Mouse (Mus musculus) myocyte (in vitro differentiated cells): Measurements from ENCODE around the gene Clk3. TPM values are rescaled to one million over a fixed set of nuclear protein-coding genes. Genes with fewer than 3 reads are reported as not detected.

Experiments
- H3K27me3 ChIP-seq: one replicate; pipeline ENCODE4 v1.6.1; 2011; ENCODE audit not compliant: control insufficient read depth, insufficient read depth, insufficient read length
- H3K36me3 ChIP-seq: one replicate; pipeline ENCODE4 v1.6.1; 2011; ENCODE audit not compliant: control insufficient read depth, insufficient read depth
- H3K4me2 ChIP-seq: one replicate; pipeline ENCODE4 v1.6.1; 2011; ENCODE audit warnings: low read depth, control low read depth
- H3K4me3 ChIP-seq: one replicate; pipeline ENCODE4 v1.5.1; 2011; ENCODE audit warnings: mild to moderate bottlenecking, control low read depth, moderate library complexity
- H3K79me2 ChIP-seq: one replicate; pipeline ENCODE4 v1.6.1; 2011; ENCODE audit not compliant: control insufficient read depth, insufficient read depth
- H3ac ChIP-seq: one replicate; pipeline ENCODE4 v1.6.1; 2011; ENCODE audit not compliant: control insufficient read depth, insufficient read length
- CEBPB ChIP-seq: IDR thresholded peaks from 2 replicates; pipeline ENCODE4 v1.6.1; 2011; ENCODE audit warnings: mild to moderate bottlenecking, moderate library complexity; ENCODE audit not compliant: poor library complexity, insufficient read depth, severe bottlenecking
- E2F4 ChIP-seq: IDR thresholded peaks from one replicate; pipeline ENCODE4 v1.6.1; 2011; ENCODE audit warnings: mild to moderate bottlenecking, control low read depth, moderate library complexity; ENCODE audit not compliant: insufficient read depth
- MAX ChIP-seq: IDR thresholded peaks from one replicate; pipeline ENCODE4 v1.6.1; 2011; ENCODE audit warnings: low read depth, mild to moderate bottlenecking, control low read depth
- MYOD1 ChIP-seq, 3 experiments: IDR thresholded peaks; one replicate each; pipeline ENCODE4 v1.6.1; 2011; ENCODE audit warnings: control low read depth in 2 of 3, low read depth in 2 of 3, mild to moderate bottlenecking in 2 of 3, moderate library complexity in 1 of 3; ENCODE audit not compliant: insufficient read length in 2 of 3, control insufficient read depth in 1 of 3
- MYOG ChIP-seq, 3 experiments: IDR thresholded peaks; one replicate each; pipeline ENCODE4 v1.6.1; 2011; ENCODE audit warnings: control low read depth in 2 of 3, low read depth in 2 of 3, mild to moderate bottlenecking in 2 of 3; ENCODE audit not compliant: insufficient read length in 2 of 3, control insufficient read depth in 1 of 3, insufficient read depth in 1 of 3
- POLR2A ChIP-seq: IDR thresholded peaks from one replicate; pipeline ENCODE4 v1.6.1; 2011; ENCODE audit warnings: low read depth, mild to moderate bottlenecking, control low read depth, moderate library complexity; ENCODE audit not compliant: insufficient read length
- POLR2AphosphoS2 ChIP-seq: IDR thresholded peaks from one replicate; pipeline ENCODE4 v1.6.1; 2011; ENCODE audit warnings: low read depth, control low read depth; ENCODE audit not compliant: insufficient read length
- REST ChIP-seq: IDR thresholded peaks from one replicate; pipeline ENCODE4 v1.6.1; 2011; ENCODE audit warnings: mild to moderate bottlenecking, control low read depth, moderate library complexity; ENCODE audit not compliant: insufficient read depth, insufficient read length
- SRF ChIP-seq: IDR thresholded peaks from one replicate; pipeline ENCODE4 v1.6.1; 2011; ENCODE audit warnings: low read depth; ENCODE audit not compliant: control insufficient read depth, insufficient read length
- TCF12 ChIP-seq: IDR thresholded peaks from one replicate; pipeline ENCODE4 v1.6.1; 2011; ENCODE audit warnings: mild to moderate bottlenecking, control low read depth; ENCODE audit not compliant: poor library complexity, insufficient read depth, severe bottlenecking
- TCF3 ChIP-seq: IDR thresholded peaks from one replicate; pipeline ENCODE4 v1.6.1; 2011; ENCODE audit warnings: low read depth, control low read depth; ENCODE audit not compliant: insufficient read length
- USF1 ChIP-seq: IDR thresholded peaks from one replicate; pipeline ENCODE4 v1.6.1; 2011; ENCODE audit warnings: low read depth, mild to moderate bottlenecking, control low read depth, moderate library complexity
- polyA plus RNA-seq: library from polyadenylated mRNA; unstranded; fragments of >200 nt; fragmentation: generic; extraction: Trizol; gene quantifications from one replicate; pipeline ENCODE4 v1.2.1, GENCODE M21; 2012; ENCODE audit warnings: missing spikeins

Gene Clk3
- polyA plus RNA-seq, 1 experiment, result 47.1 TPM

DNA sequence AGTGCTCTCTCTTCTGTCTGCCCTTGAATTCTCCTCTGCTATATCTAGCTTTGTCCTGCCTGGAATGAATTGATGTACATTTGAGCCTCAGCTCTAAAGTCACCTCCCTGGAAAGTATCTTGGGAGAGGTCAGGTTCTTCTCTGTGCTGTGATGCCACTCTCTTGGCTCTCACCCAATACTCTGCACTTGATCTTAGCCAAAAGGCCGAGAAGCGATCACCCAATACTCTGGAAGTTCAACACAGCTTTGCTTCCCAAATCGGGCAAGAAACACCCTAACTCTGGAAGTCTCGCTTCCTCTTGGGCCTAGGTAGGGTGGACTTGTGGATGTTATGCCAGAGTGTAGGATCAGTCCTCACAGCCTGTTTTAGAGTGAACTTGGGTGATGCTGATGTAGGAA, 1.6 kb upstream of the Clk3 start:
- H3K27me3 ChIP-seq, result no peaks in the 10 kb centered on the region
- H3K4me2 ChIP-seq, result no peak overlapping the region
- no peak overlapping the region for H3K4me3 ChIP-seq
- H3K36me3 ChIP-seq, result no peaks in the 10 kb centered on the region
- no peak for TF ChIP-seq MYOD1 (IDR thresholded peaks at IDR 0.05; ENCODE audit: control insufficient read depth in 1 of 3, insufficient read length in 2 of 3, low read depth in 2 of 3)
- TF ChIP-seq E2F4, result no peak
- no peak for TF ChIP-seq REST
- TF ChIP-seq TCF3, result no peak
- TF ChIP-seq USF1, result no peak
- TF ChIP-seq TCF12, result no peak
- TF ChIP-seq MYOG (IDR thresholded peaks at IDR 0.05; ENCODE audit: control insufficient read depth in 1 of 3, insufficient read depth in 1 of 3, insufficient read length in 2 of 3, low read depth in 2 of 3), result no peak
- no peak for TF ChIP-seq POLR2AphosphoS2
- no peak for TF ChIP-seq CEBPB
- TF ChIP-seq SRF, result no peak
- TF ChIP-seq POLR2A, result no peak
- TF ChIP-seq MAX, result no peak
- H3K79me2 ChIP-seq, result peaks cover 22% of the 10 kb centered on the region
- no peak overlapping the region for H3ac ChIP-seq

DNA sequence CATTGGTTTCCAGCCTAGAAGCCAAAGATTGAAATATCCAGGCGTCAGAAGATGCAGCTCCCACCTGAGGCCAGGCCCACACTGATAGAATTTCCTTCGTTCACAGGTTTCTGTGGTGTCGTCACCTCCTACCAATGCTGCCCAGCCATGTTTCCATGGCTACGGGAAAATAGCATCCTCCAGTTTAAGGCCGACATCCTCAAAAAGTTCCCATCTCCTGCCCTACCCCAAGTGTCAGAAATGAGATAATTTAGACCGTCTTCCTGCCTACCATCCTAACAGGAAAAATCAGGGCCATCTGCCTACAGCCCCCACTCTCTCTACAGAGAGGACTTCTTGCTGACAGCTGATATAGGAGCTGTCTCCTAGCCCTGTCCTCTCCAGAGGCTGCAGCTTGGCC, 771 bp upstream of the Clk3 start:
- H3K4me2 ChIP-seq, result peak overlapping the region; percentile 84
- no peak overlapping the region for H3ac ChIP-seq
- peaks cover 30% of the 10 kb centered on the region for H3K79me2 ChIP-seq
- TF ChIP-seq POLR2AphosphoS2, result no peak
- no peak for TF ChIP-seq MYOG (IDR thresholded peaks at IDR 0.05; ENCODE audit: control insufficient read depth in 1 of 3, insufficient read depth in 1 of 3, insufficient read length in 2 of 3, low read depth in 2 of 3)
- no peak for TF ChIP-seq CEBPB
- no peak for TF ChIP-seq REST
- TF ChIP-seq SRF, result no peak
- no peaks in the 10 kb centered on the region for H3K27me3 ChIP-seq
- H3K36me3 ChIP-seq, result peaks cover under 1% of the 10 kb centered on the region
- peak overlapping the region; percentile 90 for H3K4me3 ChIP-seq

DNA sequence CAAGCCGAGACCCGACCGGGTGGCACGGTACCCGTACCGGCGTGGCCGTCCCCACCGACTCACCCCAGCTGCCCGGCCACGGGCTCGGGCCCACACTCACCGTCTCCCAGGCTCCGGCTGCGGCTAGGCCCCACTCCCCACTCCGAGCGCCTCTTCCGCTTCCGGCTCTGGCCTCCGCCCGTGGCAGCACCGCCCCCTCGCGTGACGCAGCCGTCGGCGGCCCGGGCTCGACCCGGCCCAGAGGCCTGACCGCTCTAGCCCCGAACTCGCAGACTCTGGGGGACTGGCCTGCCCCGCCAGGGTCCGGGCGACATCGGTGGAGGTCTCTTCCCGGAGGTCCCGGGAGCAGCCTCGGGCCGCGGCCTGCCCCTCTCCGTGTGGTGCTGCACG, 691 bp downstream of the Clk3 start:
- Histone ChIP-seq H3ac (peak overlapping the region; percentile 85), H3K27me3 (no peaks in the 10 kb centered on the region), H3K36me3 (peaks cover 15% of the 10 kb centered on the region), H3K4me3 (peak overlapping the region; percentile 90), H3K79me2 (peaks cover 40% of the 10 kb centered on the region), H3K4me2 (peak overlapping the region; percentile 84)
- TF ChIP-seq REST (no peak), TCF3 (no peak), TCF12 (no peak), MYOG (IDR thresholded peaks at IDR 0.05; ENCODE audit: control insufficient read depth in 1 of 3, insufficient read depth in 1 of 3, insufficient read length in 2 of 3, low read depth in 2 of 3) (peak in 1 of 3 experiments; percentile 8), E2F4 (no peak), SRF (no peak), POLR2AphosphoS2 (peak; percentile 92), MAX (no peak), CEBPB (no peak), USF1 (no peak), MYOD1 (IDR thresholded peaks at IDR 0.05; ENCODE audit: control insufficient read depth in 1 of 3, insufficient read length in 2 of 3, low read depth in 2 of 3) (no peak), POLR2A (peak; percentile 81)

DNA sequence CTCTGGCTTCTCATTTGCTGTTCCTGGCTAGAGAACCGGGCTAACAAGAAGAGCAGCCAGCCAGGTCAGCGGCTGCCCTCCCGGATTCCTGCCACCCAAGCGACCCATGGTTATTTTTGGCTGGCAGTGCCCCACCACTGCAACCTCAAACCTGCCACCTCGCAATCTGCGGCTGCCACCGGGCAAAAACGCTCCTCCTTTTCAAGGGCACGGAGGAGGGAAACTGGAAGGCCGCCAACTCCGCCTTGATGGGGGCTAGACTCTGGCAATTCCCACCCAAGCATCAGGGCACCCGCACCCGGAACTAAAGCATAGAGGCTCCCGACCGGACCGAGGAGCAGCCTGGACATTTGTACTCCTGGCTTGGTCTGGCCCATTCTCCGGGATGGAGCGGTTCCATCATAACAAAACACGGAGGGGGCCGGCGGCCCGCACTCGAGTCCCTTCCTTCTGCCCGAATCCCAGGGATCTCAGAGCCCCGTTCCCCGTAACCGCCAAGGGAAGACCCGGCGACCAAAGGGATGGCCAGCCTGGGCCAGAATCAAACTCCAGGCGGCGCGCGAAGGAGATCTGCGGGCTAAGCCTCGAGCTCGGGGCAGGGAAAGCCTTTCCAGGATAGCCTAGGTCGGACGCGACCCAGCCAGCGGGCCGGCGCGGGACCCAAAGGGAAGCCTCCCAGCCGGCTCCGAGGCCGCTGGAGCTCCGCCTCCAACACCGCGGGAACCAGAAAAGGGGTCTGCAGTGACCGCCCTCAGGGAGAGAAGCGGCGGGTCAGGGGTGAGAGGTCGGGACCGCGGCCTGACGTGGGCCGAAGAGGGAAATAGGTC, 1.3 kb downstream of the Clk3 start:
- Histone ChIP-seq H3K4me3 (peak overlapping the region; percentile 90), H3ac (peak overlapping the region; percentile 85), H3K36me3 (peaks cover 21% of the 10 kb centered on the region), H3K4me2 (peak overlapping the region; percentile 99), H3K27me3 (no peaks in the 10 kb centered on the region), H3K79me2 (peaks cover 40% of the 10 kb centered on the region)
- TF ChIP-seq POLR2A (no peak), MYOG (IDR thresholded peaks at IDR 0.05; ENCODE audit: control insufficient read depth in 1 of 3, insufficient read depth in 1 of 3, insufficient read length in 2 of 3, low read depth in 2 of 3) (peak in 1 of 3 experiments; percentile 14)

DNA sequence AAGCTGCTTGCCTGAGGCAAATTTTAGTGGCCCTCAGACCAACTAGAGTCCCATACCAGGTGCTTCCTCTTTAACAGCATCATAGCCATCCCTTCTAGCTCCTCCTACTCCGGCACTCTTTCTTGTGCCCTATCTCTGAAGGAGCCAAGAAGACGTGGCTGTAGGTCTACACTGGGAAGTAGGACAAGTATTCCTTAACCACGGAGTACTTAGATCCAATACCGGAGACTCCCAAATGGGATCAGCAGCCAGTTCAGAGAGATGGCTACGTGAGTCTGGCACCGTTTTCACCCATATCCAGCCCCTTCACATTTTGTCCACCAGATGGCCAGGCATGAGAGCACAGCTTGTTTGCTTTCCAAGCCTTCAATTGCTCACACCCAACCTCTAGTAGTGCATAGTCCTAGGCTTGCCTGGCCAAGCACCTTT, 3.1 kb downstream of the Clk3 start:
- Histone ChIP-seq H3K27me3 (no peaks in the 10 kb centered on the region), H3K4me3 (peak overlapping the region; percentile 90), H3ac (no peak overlapping the region), H3K36me3 (peaks cover 30% of the 10 kb centered on the region), H3K79me2 (peaks cover 40% of the 10 kb centered on the region), H3K4me2 (peak overlapping the region; percentile 99)
- TF ChIP-seq SRF (no peak), MYOD1 (IDR thresholded peaks at IDR 0.05; ENCODE audit: control insufficient read depth in 1 of 3, insufficient read length in 2 of 3, low read depth in 2 of 3) (no peak), POLR2A (no peak), MAX (no peak), POLR2AphosphoS2 (no peak), CEBPB (no peak), USF1 (no peak), MYOG (IDR thresholded peaks at IDR 0.05; ENCODE audit: control insufficient read depth in 1 of 3, insufficient read depth in 1 of 3, insufficient read length in 2 of 3, low read depth in 2 of 3) (no peak), REST (no peak), TCF3 (no peak), E2F4 (no peak), TCF12 (no peak)
